Mouse (Mus musculus): ENCODE results near the gene Riiad1.

Riiad1 gene

GRCm38 (mm10) chr3:94480291-94480884 is at the start of gene Riiad1:
TSS of gene Riiad1 (minus strand) at chr3:94480341.
- DNase-seq: no peak

DNA sequence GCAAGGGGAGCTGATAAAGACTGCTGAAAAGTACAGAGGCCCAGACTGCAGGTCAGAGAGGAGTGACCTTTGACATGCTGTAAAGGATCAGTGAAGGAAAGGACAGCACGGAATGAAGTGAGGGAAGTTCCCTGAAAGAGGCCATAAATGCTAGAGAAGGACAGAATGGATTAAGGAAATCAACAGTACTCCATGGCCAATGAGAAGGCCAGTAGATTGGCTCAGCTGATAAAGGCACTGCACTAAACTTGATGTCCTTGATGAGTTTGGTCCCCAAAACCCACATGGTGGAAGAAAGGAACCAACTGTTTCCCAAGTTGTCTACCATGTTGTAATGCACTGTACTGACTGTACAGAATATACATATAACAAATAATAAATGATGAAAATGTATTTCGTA is 46.6 kb upstream of the Riiad1 start:
- DNase-seq: no peak

- DNase-seq: no peak
Measured at GRCm38 (mm10) chr3:94506664-94507063, 26.5 kb upstream of the Riiad1 start.

DNA sequence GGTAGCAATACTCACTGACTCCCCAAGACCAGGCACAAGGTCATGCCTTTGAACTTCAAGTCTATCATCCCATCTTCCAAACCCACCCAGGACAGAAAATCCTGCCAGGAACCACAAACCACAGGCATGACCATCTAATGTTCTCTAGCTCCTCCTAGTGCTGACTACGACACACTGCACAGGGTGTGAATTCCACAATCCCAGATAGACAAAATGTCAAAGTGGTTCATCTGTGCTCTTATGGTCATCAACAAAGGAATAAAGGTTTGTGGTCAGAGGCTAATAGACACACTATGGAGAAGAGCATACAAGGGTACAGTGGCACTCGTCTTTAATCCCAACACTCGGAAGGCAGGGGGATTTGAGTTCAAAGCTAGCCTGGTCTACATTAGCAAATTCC is 22.1 kb upstream of the Riiad1 start:
- peak; percentile 25 for DNase-seq

GRCm38 (mm10) chr3:94497162-94497561 is 17.0 kb upstream of the Riiad1 start:
- DNase-seq: no peak

DNA sequence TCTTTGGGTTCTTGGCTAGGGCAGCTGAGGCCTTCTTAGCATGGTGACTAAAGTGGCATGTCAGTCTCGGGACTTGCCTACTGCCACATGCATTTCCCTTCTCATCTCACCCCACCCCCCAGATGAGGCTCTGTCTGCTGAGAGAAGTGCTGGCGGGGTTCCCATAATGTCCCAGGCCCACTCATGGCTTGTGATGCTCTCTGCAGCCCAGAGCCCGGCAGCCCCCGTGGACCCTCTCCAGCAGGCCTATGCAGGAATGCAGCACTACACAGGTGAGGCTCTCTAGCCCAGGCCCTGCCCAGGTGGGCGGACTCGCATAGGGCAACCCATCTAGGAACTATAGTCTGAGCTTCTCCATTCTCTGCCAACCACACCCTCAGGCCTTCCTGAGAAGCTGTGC is 7.4 kb upstream of the Riiad1 start:
- no peak for DNase-seq

DNA sequence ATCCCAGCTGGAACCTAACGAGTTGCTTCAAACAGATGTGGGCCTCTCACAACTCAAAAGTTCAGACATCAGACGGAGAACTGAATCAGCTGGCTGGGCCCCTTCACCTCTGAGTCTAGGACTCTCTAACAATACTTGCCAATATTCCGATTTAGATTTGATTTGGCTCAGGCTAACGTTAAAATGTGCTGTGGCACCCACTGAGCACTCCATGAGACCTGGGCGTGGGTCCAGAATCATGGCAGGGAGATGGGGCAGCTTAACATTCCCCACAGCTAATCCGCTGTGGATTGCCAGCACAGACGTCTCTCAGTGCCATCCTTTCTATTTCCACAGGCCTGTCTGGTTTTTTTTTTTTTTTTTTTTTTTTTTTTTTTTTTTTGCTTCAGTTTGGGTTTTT is 5.8 kb upstream of the Riiad1 start:
- DNase-seq: no peak

- DNase-seq: peak; percentile 64
Measured at GRCm38 (mm10) chr3:94483790-94484439, 3.8 kb upstream of the Riiad1 start.

DNA sequence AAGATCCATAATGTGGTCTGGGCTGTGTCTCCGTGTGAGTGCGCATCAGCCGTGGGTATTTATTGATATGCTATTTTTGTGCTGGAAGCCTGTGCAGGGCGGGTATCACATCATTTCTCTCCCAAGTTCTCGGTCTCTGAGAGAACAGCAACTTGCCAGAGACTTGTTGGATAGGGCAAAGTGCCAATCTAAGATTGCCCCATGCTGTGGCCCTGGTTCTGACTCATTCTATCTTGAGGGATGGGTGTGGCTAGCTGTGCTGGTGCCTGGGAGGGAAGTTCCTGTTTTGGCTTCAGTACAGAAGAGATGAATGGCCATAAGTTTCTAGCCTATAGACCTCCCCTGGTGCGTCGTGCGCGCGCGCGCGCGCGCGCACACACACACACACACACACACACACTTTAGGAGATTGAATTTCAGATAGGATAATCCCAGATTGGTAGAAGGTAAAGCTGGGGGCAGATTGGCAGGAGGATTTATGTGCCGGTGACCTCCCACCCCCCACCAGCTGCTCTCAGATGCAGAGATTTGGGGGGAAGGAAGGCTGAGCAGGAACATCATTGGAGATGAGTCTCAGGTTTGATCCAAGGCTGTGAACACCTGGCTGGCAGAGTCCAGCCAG is 2.7 kb upstream of the Riiad1 start:
- DNase-seq: no peak

DNA sequence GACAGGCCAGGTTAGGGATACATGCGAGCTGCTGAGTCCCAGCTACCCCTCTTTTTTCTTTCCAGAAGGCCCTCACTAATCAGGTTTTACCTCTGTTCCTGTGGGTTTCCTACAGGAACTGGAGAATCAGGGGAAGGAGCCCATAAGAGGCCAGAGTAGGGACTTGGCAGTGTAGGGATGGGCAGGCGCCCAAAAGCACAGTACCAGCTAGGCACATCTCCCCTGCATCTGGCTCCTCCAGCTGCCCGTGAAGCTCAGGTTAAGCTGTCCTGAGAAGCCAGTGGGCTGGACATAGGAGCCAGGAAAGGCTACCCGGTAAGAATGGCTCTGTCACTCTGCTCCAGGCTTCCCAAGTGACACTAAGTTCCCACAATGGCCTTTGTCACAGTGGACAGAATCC is 1.3 kb upstream of the Riiad1 start:
- no peak for DNase-seq

DNA sequence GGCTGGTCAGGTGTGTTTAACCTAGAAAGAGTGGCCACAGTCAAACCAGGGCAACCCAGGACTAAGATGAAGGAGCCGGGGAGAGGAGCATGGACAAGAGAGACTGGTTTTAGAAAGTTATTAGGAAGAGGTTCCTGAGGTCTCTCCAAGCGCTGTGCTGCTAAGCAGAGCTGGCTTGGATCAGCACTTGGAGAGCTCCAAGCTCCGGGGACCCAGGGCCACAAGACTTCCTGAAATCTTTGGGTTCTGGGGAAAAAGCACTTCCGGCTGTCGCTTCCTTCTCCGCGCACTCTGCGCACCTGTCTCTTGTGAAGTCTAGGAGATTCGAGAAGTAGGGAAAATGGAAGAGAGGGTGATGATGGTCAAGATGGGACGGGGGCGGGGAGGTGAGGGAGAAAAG is 577 bp downstream of the Riiad1 start:
- DNase-seq: no peak

DNA sequence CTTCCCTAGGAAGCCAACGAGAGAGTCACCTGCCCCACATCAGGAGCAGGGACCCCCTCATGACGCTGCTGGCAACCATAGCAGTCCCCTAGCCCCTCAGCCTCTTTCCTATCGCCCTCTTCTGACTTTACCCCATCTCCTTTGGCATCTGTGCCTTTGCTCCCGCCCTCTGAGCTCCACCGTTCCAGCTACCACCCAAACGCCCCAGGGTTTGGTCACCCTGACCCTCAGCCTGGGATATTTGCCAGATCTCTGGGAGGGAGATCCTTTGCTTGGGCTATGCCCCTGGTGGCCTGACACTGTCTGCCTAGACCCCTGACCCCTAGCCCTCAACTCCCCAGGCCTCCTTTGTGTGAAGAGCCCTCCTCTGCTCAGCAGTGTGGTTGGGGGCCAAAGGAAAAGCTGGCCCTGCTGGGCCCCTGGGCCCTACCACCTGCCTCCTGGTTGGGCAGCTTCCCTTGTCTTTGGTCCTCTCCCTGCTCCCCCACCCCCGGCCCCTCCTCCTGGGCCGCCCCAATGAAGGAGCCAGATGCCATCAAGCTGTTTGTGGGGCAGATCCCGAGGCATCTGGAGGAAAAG is 1.5 kb downstream of the Riiad1 start:
- no peak for DNase-seq

DNA sequence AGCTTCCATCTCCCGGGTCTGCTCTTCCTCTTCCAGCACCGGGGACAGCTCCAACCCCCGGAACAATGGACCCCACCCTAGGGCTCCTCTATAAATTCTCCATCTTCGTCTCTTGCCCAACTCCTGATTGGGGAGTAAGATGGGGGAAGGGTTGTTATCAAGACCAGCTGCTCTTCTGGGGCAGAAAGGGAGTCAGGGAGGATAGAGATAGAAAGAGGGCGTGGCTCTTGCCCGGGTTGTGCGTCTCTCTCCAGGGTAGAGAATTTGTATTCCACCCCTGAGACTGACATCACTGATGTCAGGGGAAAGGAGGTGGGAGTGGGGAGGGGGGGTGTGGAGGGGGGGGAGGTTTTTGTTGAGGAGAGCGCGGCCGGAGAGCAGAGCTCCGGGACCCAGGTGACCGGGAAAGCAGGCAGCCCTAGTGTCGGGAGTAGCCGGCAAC is 2.1 kb downstream of the Riiad1 start, which contains the start of gene Celf3:
Celf3 (plus strand) TSS at position 315 of the 442 bp plus-strand sequence.
- DNase-seq: peak; percentile 70

- no peak for DNase-seq
Measured at GRCm38 (mm10) chr3:94477444-94477843, 2.7 kb downstream of the Riiad1 start.

DNA sequence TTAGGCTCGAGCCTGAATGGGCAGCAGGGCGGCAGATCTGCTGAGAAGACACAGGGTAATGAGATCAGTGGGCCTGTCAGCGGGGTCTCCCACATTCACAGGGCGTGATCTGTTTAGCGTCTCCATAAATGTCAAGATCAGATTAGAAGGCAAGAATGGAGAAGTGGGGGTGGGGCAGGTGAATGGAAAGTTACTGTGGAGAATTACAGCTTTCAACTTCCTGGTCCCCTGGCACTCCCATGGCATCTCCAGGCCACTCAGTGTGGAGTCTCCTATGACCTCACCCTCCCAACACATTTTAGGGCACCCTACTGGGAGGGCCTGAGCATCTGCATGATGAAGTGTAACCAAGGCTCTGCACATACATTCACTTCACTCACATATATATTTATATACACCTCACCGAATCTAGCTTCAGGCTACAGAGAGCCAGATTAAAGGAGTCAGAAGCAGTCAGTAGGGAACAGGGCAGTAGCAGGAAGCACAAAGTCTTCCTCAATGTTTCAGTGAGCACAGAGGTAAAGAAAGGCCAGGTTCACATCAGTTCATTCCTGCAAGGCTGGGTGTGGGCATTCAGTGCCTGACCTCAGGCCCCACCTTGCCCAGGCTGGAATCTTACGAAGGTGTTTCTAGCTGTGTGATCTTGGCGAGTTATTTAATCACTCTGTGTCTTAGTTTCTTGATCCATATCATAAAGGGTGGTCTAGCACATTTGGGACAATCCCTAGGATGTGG is 3.7 kb downstream of the Riiad1 start:
- no peak for DNase-seq

DNA sequence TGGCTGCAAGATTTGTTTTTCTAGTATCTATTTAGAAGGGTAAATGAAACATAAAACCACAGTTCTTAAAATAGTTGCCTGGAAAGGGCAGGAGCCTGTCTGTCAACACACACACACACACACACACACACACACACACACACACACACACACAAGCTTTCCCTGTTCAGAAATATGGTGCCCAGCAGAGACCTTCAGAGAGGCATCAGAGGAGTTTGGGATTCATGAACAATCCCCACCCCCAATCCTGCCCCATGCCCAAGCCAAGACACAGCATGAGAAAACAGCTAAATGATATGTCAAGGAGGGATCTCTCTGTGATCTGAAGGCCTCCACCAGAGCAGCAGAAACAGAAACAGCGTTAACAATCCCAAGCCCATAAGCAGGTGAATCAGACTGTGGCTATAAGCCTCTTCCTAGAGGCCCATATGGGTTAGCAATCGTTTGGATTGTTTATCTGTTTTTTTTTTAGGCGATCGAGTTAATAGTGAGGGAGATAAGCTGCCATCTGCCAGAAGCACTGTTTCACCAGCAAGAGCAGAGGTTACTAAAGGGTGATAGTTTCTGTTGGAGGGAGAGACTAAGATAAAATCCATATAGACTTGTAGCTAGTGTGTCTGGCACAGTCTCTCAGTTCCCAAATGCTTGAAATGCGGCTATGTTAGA is 6.4 kb downstream of the Riiad1 start:
- no peak for DNase-seq

- DNase-seq: no peak
Measured at GRCm38 (mm10) chr3:94473115-94473505, 7.0 kb downstream of the Riiad1 start.

- no peak for DNase-seq
Measured at GRCm38 (mm10) chr3:94472447-94473114, 7.6 kb downstream of the Riiad1 start.

DNA sequence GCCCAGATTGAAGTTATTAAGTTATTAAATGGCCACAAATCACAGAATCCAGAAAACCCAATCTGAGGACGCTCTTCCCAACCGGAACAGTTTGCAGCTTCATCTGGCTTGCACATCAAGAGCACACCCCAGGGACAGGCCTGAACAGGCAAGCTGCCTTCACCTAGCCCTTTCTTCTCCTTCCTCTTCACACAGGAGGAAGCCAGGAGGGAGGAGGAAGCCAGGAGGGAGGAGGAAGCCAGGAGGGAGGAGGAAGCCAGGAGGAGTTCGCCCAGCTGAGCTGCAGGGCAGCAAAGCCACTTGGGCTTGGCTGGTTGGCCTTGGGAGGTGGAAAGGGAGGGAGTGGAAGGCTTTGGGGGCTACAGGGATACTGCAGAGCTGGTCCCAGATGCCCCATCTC is 11.2 kb downstream of the Riiad1 start:
- no peak for DNase-seq

- DNase-seq: no peak
Measured at GRCm38 (mm10) chr3:94465632-94466430, 14.3 kb downstream of the Riiad1 start.

GRCm38 (mm10) chr3:94463926-94464578 is 16.1 kb downstream of the Riiad1 start:
- DNase-seq: no peak

Measured in cerebellum, adult 11 months (tissue).